Mouse (Mus musculus) stomach, embryonic 14.5 days (tissue): Measurements from ENCODE around the gene Asic4. TPM values are rescaled to one million over a fixed set of nuclear protein-coding genes. Genes with fewer than 3 reads are reported as not detected.

Experiments
- ATAC-seq: fragments of 200-750 bp; cut with Nextera tagmentation; 2 replicates; pipeline ENCODE4 v1.8.0; 2017; ENCODE audit warnings: low read depth, moderate TSS enrichment; ENCODE audit not compliant: insufficient number of reproducible peaks, insufficient read depth, low FRiP score
- H3K27ac ChIP-seq: fragments of 300-500 bp; sonication (generic); 2 replicates; pipeline ENCODE4 v1.5.1; 2014; ENCODE audit warnings: mild to moderate bottlenecking, low read length, moderate library complexity, mixed read lengths
- H3K27me3 ChIP-seq: fragments of 300-500 bp; sonication (generic); 2 replicates; pipeline ENCODE4 v1.6.1; 2014; ENCODE audit warnings: low read length, control low read depth, mixed read lengths; ENCODE audit not compliant: control insufficient read depth, insufficient read depth
- H3K36me3 ChIP-seq: fragments of 300-500 bp; sonication (generic); 2 replicates; pipeline ENCODE4 v1.6.1; 2014; ENCODE audit warnings: mild to moderate bottlenecking, control low read depth, low read length, moderate library complexity, mixed read lengths; ENCODE audit not compliant: control insufficient read depth, insufficient read depth
- H3K4me1 ChIP-seq: fragments of 300-500 bp; sonication (generic); 2 replicates; pipeline ENCODE4 v1.6.1; 2014; ENCODE audit warnings: low read length, control low read depth, mixed read lengths; ENCODE audit not compliant: control insufficient read depth, insufficient read depth
- H3K4me2 ChIP-seq: fragments of 300-500 bp; sonication (generic); replicated peaks from 2 replicates; pipeline ENCODE4 v1.6.1; 2014; ENCODE audit warnings: low read depth, low read length, control low read depth
- H3K4me3 ChIP-seq: fragments of 300-500 bp; sonication (generic); 2 replicates; pipeline ENCODE4 v1.5.1; 2014; ENCODE audit warnings: low read depth, low read length, control low read depth
- H3K9ac ChIP-seq: fragments of 300-500 bp; sonication (generic); replicated peaks from 2 replicates; pipeline ENCODE4 v1.6.1; 2014; ENCODE audit warnings: low read depth, mild to moderate bottlenecking, control low read depth, low read length, moderate library complexity, mixed read lengths
- H3K9me3 ChIP-seq: fragments of 300-500 bp; sonication (generic); 2 replicates; pipeline ENCODE4 v1.6.1; 2016; ENCODE audit warnings: low read depth, low read length, control low read depth; ENCODE audit not compliant: control insufficient read depth
- WGBS: fragments of 180-500 bp; shearing (Covaris S2); extraction: QIAGEN DNeasy Blood & Tissue Kit; methylation state at CpG from one replicate; pipeline ENCODE4 v1.1.7; 2014; 5-methylcytosine and 5-hydroxymethylcytosine counted together
- polyA plus RNA-seq: library from polyadenylated mRNA; unstranded; fragments of >200 nt; fragmentation: Nextera tagmentation; extraction: Ambion mirVana; gene quantifications from 2 replicates; pipeline ENCODE4 v1.2.1, GENCODE M21; 2014

The Asic4 gene
- polyA plus RNA-seq, 1 experiment from 2014 or later, result 0.16 TPM

DNA sequence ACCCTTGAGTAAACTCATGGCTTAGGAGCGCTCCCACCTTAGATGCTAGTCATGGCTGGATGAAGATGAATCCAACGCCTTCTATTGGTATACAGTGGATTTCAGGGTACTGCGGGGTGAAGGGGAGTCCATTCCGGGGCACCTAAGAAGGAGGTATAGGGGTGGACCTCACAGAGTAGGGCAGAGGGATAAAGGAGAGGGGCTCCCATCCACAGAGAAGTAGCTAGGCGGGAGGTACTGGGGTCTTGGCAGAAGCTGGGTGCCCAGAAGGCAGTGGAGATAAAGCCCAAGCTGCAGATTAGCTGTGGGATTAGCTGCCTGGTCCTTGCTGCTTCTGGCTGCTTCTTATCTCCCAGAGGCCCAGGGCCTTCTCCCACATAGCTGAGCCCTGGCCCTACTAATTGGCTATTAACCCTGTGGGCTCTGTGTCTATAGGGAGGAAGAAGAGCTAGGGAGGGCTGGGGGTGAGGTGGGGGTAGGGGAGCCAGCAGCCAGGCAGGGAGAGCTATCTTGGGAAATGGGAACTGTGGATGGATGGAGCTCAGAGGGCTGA is 13.5 kb downstream of the Asic4 start:
- no peaks in the 10 kb centered on the region for H3K27me3 ChIP-seq
- H3K36me3 ChIP-seq, result no peaks in the 10 kb centered on the region
- H3K9ac ChIP-seq, result no peak overlapping the region
- WGBS, result 79% methylated on average over 5 of the region's 5 CpGs
- no peak for ATAC-seq
- H3K9me3 ChIP-seq, result no peaks in the 10 kb centered on the region
- no peak overlapping the region for H3K27ac ChIP-seq
- H3K4me1 ChIP-seq, result peaks cover 5% of the 10 kb centered on the region
- no peak overlapping the region for H3K4me3 ChIP-seq
- no peak overlapping the region for H3K4me2 ChIP-seq

DNA sequence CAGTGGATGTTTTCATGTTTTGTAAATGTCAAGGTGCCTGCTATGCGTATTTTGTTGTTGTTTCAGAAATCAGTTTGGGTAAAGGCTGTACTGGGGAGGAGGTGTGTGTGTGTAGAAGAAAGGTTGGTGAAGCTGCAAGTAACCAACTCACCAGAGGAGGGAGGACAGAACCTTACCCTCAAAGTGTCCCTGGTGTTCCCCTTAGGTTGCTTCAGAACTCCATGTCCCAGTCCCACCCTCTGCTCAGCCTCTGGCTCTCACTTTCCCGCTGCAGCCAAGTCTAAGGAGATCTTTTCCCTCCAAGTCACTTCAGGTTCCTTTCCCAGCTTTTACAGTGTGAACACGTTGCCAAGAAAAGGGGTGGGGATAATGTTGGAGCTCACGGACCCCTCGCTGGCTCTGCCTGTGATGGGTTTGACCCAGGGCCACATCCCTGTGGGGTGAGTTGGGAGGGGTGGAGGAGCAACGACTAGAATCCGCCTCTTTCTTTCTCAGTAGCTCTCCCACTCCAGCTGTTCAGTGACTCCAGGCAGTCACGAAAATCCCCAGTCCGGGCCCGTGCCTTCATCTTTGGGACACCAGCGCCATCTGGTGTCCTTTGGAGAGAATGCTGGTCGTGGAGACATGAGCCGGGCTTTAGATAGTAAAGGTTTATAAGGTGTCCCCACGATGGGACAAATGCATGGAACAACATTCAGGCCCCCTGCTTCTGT is 17.1 kb downstream of the Asic4 start:
- H3K9ac ChIP-seq, result no peak overlapping the region
- H3K27me3 ChIP-seq, result no peaks in the 10 kb centered on the region
- H3K4me2 ChIP-seq, result no peak overlapping the region
- H3K4me1 ChIP-seq, result no peaks in the 10 kb centered on the region
- H3K27ac ChIP-seq, result no peak overlapping the region
- no peaks in the 10 kb centered on the region for H3K36me3 ChIP-seq
- peak; percentile 88 for ATAC-seq
- 8% methylated on average over 14 of the region's 14 CpGs for WGBS
- no peak overlapping the region for H3K4me3 ChIP-seq
- no peaks in the 10 kb centered on the region for H3K9me3 ChIP-seq

DNA sequence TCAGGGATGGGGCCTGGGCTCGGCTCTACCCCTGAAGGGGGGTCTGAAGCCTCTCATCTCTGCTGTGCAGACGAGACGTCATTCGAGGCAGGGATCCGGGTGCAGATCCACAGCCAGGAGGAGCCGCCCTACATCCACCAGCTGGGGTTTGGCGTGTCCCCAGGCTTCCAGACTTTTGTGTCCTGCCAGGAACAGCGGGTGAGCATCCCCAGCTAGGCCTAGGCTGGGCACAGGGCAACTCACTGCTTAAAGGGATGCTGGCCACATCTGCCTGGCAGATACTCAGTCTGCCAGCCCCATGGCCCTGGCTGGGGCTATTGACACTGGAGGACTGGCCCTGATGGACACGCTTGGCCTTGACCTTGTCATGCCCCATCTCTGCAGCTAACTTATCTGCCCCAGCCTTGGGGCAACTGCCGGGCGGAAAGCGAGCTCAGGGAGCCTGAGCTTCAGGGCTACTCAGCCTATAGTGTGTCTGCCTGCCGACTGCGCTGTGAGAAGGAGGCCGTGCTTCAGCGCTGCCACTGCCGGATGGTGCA is 19.1 kb downstream of the Asic4 start:
- H3K36me3 ChIP-seq, result peaks cover 2% of the 10 kb centered on the region; the same call in 1 of the 2 replicates
- H3K4me3 ChIP-seq, result no peak overlapping the region
- H3K27me3 ChIP-seq, result no peaks in the 10 kb centered on the region
- no peaks in the 10 kb centered on the region for H3K4me1 ChIP-seq
- no peak overlapping the region for H3K27ac ChIP-seq
- ATAC-seq, result no peak
- no peaks in the 10 kb centered on the region for H3K9me3 ChIP-seq
- WGBS, result 76% methylated on average over 17 of the region's 17 CpGs
- no peak overlapping the region for H3K4me2 ChIP-seq
- H3K9ac ChIP-seq, result no peak overlapping the region

DNA sequence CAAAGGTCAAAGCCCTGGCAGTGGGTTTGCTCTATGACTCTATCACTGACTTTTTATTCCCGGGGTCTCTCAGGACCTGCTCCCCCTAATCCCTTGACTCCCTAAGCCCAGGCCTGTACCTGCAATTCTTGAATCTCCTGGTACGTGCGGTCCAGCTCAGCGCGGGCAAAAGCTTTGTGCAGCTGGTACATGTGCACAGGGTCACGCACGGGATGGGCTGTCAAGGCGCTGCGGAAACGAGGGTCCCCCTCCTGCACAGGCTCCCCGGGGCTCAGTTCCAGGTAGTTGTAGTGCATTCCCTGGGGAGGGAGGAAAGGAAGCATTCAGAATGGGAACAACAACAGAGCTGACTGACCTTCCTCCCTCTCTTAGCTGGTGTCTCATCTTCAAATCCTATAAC is 26.2 kb downstream of the Asic4 start:
- ATAC-seq, result no peak
- no peak overlapping the region for H3K27ac ChIP-seq
- H3K9ac ChIP-seq, result no peak overlapping the region
- no peaks in the 10 kb centered on the region for H3K9me3 ChIP-seq
- no peak overlapping the region for H3K4me3 ChIP-seq
- no peak overlapping the region for H3K4me2 ChIP-seq
- peaks cover 25% of the 10 kb centered on the region for H3K36me3 ChIP-seq
- WGBS, result 97% methylated on average over 11 of the region's 11 CpGs
- H3K4me1 ChIP-seq, result peaks cover 16% of the 10 kb centered on the region
- no peaks in the 10 kb centered on the region for H3K27me3 ChIP-seq

DNA sequence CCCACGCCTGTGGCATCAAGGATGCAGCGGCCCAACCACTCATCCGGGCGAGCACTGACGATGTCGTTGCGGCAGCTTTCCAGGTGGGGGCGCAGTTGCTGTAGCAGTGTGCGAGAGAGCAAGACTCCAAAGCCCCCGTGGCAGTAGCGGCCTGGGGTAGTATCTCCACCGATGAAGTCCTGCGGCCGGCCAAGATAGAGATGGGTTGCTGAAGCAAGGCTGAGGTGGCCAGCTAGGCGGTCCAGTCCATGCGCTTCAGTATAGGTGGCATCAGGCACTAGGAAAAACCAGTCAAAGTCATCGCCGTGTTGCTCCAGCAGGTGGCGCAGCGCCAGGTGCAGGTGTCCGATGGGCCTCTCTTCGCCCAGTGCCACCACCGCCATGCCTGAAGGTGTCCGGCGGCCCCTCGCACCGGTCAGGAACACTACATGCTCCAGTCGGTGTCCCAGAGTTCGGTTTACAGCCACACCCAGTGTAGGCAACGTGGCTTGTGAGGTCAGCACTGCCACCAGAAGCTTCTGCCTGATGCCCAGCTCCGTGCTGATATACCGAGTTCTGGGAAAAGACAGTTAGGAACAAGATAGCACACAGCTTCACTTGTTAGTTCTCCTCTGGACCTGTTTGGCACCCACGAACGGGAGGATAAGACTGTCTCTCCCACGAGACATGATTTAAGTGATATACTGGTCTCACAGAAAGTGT is 27.2 kb downstream of the Asic4 start:
- peak overlapping the region; percentile 77; the same call in 1 of the 2 replicates for H3K4me3 ChIP-seq
- no peak overlapping the region for H3K9ac ChIP-seq
- H3K4me1 ChIP-seq, result peaks cover 16% of the 10 kb centered on the region
- H3K9me3 ChIP-seq, result no peaks in the 10 kb centered on the region
- peaks cover 25% of the 10 kb centered on the region for H3K36me3 ChIP-seq
- 17% methylated on average over 35 of the region's 35 CpGs for WGBS
- H3K27ac ChIP-seq, result no peak overlapping the region
- H3K4me2 ChIP-seq, result peak overlapping the region; percentile 62
- no peaks in the 10 kb centered on the region for H3K27me3 ChIP-seq
- no peak for ATAC-seq

DNA sequence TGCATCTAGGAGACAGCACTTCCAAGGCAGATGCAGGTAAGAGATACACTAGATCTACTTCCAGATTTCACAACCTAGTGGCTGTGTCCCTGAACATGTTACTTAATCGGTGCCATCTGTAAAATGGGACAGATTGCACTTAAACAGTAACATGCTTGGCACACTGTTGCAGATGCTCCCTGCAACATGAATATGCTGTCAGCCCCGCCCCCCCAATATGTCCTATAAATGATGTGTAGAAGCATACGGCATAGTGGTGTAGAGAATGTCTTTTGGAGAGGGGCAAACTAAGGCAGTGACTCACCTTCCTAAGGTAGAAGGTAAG is 27.7 kb downstream of the Asic4 start:
- Histone ChIP-seq H3K36me3 (peaks cover 25% of the 10 kb centered on the region), H3K4me2 (peak overlapping the region; percentile 62), H3K9ac (no peak overlapping the region), H3K4me1 (peaks cover 16% of the 10 kb centered on the region), H3K27me3 (no peaks in the 10 kb centered on the region), H3K4me3 (peak overlapping the region; percentile 77), H3K27ac (no peak overlapping the region), H3K9me3 (no peaks in the 10 kb centered on the region)
- no peak for ATAC-seq
- 47% methylated on average over 3 of the region's 3 CpGs for WGBS

DNA sequence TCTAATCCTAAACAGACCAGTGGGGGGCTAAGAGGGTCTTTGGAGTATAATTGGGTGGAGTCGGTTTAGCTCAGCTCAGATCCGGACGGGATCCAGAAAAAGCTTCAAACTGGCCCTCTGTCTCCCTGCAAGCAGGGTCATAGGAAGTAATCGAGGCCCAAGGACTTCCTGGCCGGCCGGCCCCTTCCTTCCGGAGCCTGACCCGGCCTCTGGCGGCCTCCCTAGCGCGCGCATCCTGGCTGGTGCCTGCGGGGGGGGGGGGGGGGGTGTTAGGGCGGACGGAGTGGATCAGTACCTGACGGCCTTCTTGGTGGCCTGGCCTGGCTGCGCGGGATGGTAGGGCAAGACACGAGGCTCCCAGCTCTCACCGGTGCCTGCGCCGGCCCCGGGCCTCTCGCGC is 28.3 kb downstream of the Asic4 start:
- Histone ChIP-seq H3K27me3 (no peaks in the 10 kb centered on the region), H3K4me3 (peak overlapping the region; percentile 77), H3K27ac (peak overlapping the region; percentile 63; the same call in 1 of the 2 replicates), H3K9me3 (no peaks in the 10 kb centered on the region), H3K36me3 (peaks cover 25% of the 10 kb centered on the region), H3K4me2 (peak overlapping the region; percentile 62), H3K4me1 (peaks cover 16% of the 10 kb centered on the region), H3K9ac (peak overlapping the region; percentile 55; the same call in 1 of the 2 replicates)
- WGBS, result under 1% methylated on average over 24 of the region's 25 CpGs
- ATAC-seq, result no peak; the same call in 1 of the 2 replicates

DNA sequence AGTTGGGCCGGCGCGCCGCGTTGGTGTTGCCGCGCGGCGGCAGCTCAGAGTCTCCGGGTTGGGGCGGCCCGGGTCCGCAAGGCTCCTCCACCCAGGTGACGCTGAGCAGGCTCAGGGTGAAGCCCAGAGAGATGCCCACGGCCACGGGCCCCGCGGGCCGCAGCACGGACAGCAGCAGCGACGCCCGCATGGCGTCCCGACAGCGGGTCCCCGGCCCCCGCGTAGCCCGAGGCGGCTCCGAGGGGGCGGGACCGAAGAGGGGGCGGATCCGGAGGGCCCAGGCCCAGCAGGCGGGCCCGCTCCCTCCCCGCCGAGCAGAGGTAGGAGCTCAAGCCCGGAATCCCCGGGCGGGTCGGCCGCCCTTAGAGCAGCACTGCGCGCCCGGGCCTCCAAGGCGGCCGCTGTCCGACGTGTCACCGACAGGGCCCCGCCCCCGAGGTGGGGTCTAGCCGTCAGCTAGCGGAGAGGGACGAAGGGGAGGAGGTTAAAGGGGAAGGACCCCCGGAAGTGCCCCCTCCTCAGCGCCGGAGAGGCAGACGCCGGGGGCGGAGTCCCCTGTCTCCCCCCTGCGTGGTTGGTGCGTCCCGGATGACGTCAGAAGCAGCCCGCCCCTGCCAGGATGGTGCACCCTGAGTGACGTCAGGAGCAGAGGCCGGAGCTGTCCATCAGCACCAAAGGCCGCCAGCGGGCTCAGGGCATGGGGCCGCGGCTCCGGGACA is 28.8 kb downstream of the Asic4 start, which contains the start of the genes Chpf and Tmem198:
Gene Chpf (minus strand): TSS at position 392 of the 719 bp plus-strand sequence.
Gene Tmem198 (plus strand): TSS at position 617 of the 719 bp plus-strand sequence.
- Histone ChIP-seq H3K27me3 (no peaks in the 10 kb centered on the region), H3K4me1 (peaks cover 16% of the 10 kb centered on the region), H3K27ac (peak within 1 kb of the TSS; percentile 63; the same call in 1 of the 2 replicates), H3K9ac (peak within 1 kb of the TSS; percentile 55; the same call in 1 of the 2 replicates), H3K4me3 (peak within 1 kb of the TSS; percentile 77), H3K4me2 (peak within 1 kb of the TSS; percentile 62), H3K9me3 (no peaks in the 10 kb centered on the region), H3K36me3 (peaks cover 25% of the 10 kb centered on the region)
- WGBS, result under 1% methylated on average over 57 of the region's 76 CpGs
- peak; percentile 92 for ATAC-seq
